Mouse (Mus musculus) C2C12 (cell line): ENCODE measurements around the gene Mecp2.

Source experiments
- CEBPB ChIP-seq: IDR thresholded peaks from one replicate; pipeline ENCODE4 v1.6.1; 2011; ENCODE audit warnings: low read depth, mild to moderate bottlenecking, control low read depth, moderate library complexity
- CTCF ChIP-seq: IDR thresholded peaks from one replicate; pipeline ENCODE4 v1.5.1; 2011; ENCODE audit not compliant: control insufficient read depth, insufficient read depth, insufficient read length
- FOSL1 ChIP-seq: IDR thresholded peaks from one replicate; pipeline ENCODE4 v1.8.0; 2011; ENCODE audit warnings: mild to moderate bottlenecking, low read length; ENCODE audit not compliant: poor library complexity, insufficient read depth, severe bottlenecking
- MAX ChIP-seq: IDR thresholded peaks from one replicate; pipeline ENCODE4 v1.6.1; 2011; ENCODE audit warnings: mild to moderate bottlenecking, control low read depth
- MYOD1 ChIP-seq: IDR thresholded peaks from one replicate; pipeline ENCODE4 v1.6.1; 2011; ENCODE audit warnings: low read depth; ENCODE audit not compliant: control insufficient read depth, insufficient read length
- MYOG ChIP-seq: IDR thresholded peaks from one replicate; pipeline ENCODE4 v1.6.1; 2011; ENCODE audit not compliant: control insufficient read depth, insufficient read length; ENCODE audit errors: extremely low read depth
- USF1 ChIP-seq: IDR thresholded peaks from one replicate; pipeline ENCODE4 v1.6.1; 2011; ENCODE audit warnings: low read depth, mild to moderate bottlenecking, control low read depth, moderate library complexity

- TF ChIP-seq MAX (no peak), CTCF (no peak), USF1 (no peak), FOSL1 (no peak), CEBPB (no peak), MYOD1 (no peak), MYOG (no peak)
Observed at GRCm38 (mm10) chrX:73977783-73978182, 157.4 kb downstream of the Mecp2 start.
